In genomic region chr17:70794291-70794690, GRCm38 (mm10) we compare ENCODE assay signal across 9 mouse cellular contexts. TPM values are rescaled to one million over a fixed set of nuclear protein-coding genes. Genes with fewer than 3 reads are reported as not detected.
DNase-seq lines count a peak whose midpoint lies in the region; ATAC-seq lines count a peak whose summit lies in the region.
"Had no signal": no experiment of that assay in that cellular context is flagged by ENCODE, and none has a peak within 500 bp of the region (broad histone marks: within the 10 kb centered on the region; RNA-seq: fewer than 3 reads in every experiment).

No protein-coding gene starts in this region.

- ATAC-seq in frontal cortex, adult (ENCODE audit: low TSS enrichment): peak; percentile 82
- peak; percentile 78 for ATAC-seq in embryonic facial prominence, embryonic 12.5 days (ENCODE audit: insufficient number of reproducible peaks, insufficient read depth, low FRiP score, low TSS enrichment)
- peak; percentile 68; the same call in 1 of the 2 replicates for ATAC-seq in heart, embryonic 12.5 days (ENCODE audit: insufficient number of reproducible peaks, low FRiP score)
- ATAC-seq in neural tube, embryonic 12.5 days (ENCODE audit: low FRiP score, low read depth): peak; percentile 75
- no peak for ATAC-seq in erythroblast, adult 5-6 weeks (replicated peaks; ENCODE audit: low FRiP score, poor library complexity, severe bottlenecking)

- peak overlapping the region; percentile 21; the same call in 1 of the 2 replicates for H3K4me2 ChIP-seq in embryonic facial prominence, embryonic 12.5 days (replicated peaks)
- H3K4me2 ChIP-seq in heart, embryonic 12.5 days: peak overlapping the region; percentile 51
- peak overlapping the region; percentile 5 for H3K4me2 ChIP-seq in neural tube, embryonic 12.5 days (replicated peaks)

- WGBS in embryonic facial prominence, embryonic 12.5 days: 3% methylated on average over 7 of the region's 7 CpGs
- WGBS in heart, embryonic 12.5 days: 5% methylated on average over 7 of the region's 7 CpGs
- 13% methylated on average over 7 of the region's 7 CpGs for WGBS in neural tube, embryonic 12.5 days

- H3K4me3 ChIP-seq in embryonic facial prominence, embryonic 12.5 days: no peak overlapping the region
- H3K4me3 ChIP-seq in heart, embryonic 12.5 days: 0 out of 2 replicates have a peak overlapping the region, but pooled peaks have one; percentile 8
- no peak overlapping the region for H3K4me3 ChIP-seq in neural tube, embryonic 12.5 days
- H3K4me3 ChIP-seq: erythroblast, embryonic 14.5 days had no signal

- peaks cover 18% of the 10 kb centered on the region for H3K4me1 ChIP-seq in embryonic facial prominence, embryonic 12.5 days
- peaks cover 25% of the 10 kb centered on the region for H3K4me1 ChIP-seq in heart, embryonic 12.5 days (replicated peaks)
- peaks cover 10% of the 10 kb centered on the region for H3K4me1 ChIP-seq in neural tube, embryonic 12.5 days

- DNase-seq in frontal cortex, postnatal 25 days (ENCODE audit: low spot score in 2 of 2): no peak
- peak; percentile 42 to 48 for DNase-seq in layer of hippocampus, postnatal 14 days (ENCODE audit: low spot score in 2 of 2)
- no peak for DNase-seq in adrenal gland, postnatal 36 days

- no peaks in the 10 kb centered on the region for H3K27me3 ChIP-seq in embryonic facial prominence, embryonic 12.5 days
- H3K27me3 ChIP-seq in heart, embryonic 12.5 days (replicated peaks): no peaks in the 10 kb centered on the region
- H3K27me3 ChIP-seq in neural tube, embryonic 12.5 days (replicated peaks): no peaks in the 10 kb centered on the region

- H3K9me3 ChIP-seq in embryonic facial prominence, embryonic 12.5 days: no peaks in the 10 kb centered on the region
- no peaks in the 10 kb centered on the region for H3K9me3 ChIP-seq in heart, embryonic 12.5 days (replicated peaks)
- no peaks in the 10 kb centered on the region for H3K9me3 ChIP-seq in neural tube, embryonic 12.5 days

- no peak overlapping the region for H3K9ac ChIP-seq in embryonic facial prominence, embryonic 12.5 days
- no peak overlapping the region for H3K9ac ChIP-seq in heart, embryonic 12.5 days
- H3K9ac ChIP-seq in neural tube, embryonic 12.5 days: no peak overlapping the region

- peak overlapping the region; percentile 87 for H3K27ac ChIP-seq in embryonic facial prominence, embryonic 12.5 days
- peak overlapping the region; percentile 74 for H3K27ac ChIP-seq in heart, embryonic 12.5 days (ENCODE audit: poor library complexity, severe bottlenecking)
- H3K27ac ChIP-seq in neural tube, embryonic 12.5 days: no peak overlapping the region; the same call in 1 of the 2 replicates

- no peaks in the 10 kb centered on the region for H3K36me3 ChIP-seq in embryonic facial prominence, embryonic 12.5 days
- H3K36me3 ChIP-seq in heart, embryonic 12.5 days: no peaks in the 10 kb centered on the region
- no peaks in the 10 kb centered on the region for H3K36me3 ChIP-seq in neural tube, embryonic 12.5 days

RNA-seq across cellular contexts. Expression of gene Tgif1, which starts 59.1 kb away (rescaled TPM):
- polyA plus RNA-seq in embryonic facial prominence, embryonic 12.5 days (2016; fragmentation: Nextera tagmentation; extraction: Ambion mirVana): 113 and 126 TPM in 2 replicates
- polyA plus RNA-seq in heart, embryonic 12.5 days (2016; fragmentation: Nextera tagmentation; extraction: Ambion mirVana): 35.8 and 38.6 TPM in 2 replicates
- total RNA-seq in layer of hippocampus, postnatal 14 days (2021): 1 to 10 TPM; 2.3 to 3.1 TPM
- 52.7 and 57.2 TPM in 2 replicates for polyA plus RNA-seq in neural tube, embryonic 12.5 days (2016; fragmentation: Nextera tagmentation; extraction: Ambion mirVana)
- 10 to 100 TPM; 42.0 to 48.8 TPM for total RNA-seq in adrenal gland, postnatal 36 days (2021)
- 4.2 and 7.5 TPM in 2 replicates for total RNA-seq in erythroblast, adult 5-6 weeks (2015; ENCODE audit: low replicate concordance)
- 2.0 and 4.3 TPM in 2 replicates for total RNA-seq in erythroblast, adult 5-6 weeks (2017; ENCODE audit: low replicate concordance)

Comparison
In these comparisons a context has a peak if more than half of its experiments do, and no peak if none do; other contexts are left out.
1. DNase-seq: peak in layer of hippocampus, postnatal 14 days (2 of 2); none in frontal cortex, postnatal 25 days (0 of 2) and adrenal gland, postnatal 36 days (0 of 2).
2. RNA of gene Tgif1, which starts 59.1 kb away (total RNA-seq): 42.0 to 48.8 TPM in adrenal gland, postnatal 36 days; 2.0 to 7.5 TPM in erythroblast, adult 5-6 weeks and 2.3 to 3.1 TPM in layer of hippocampus, postnatal 14 days; every median in the first group is over 4 times any median in the second.
3. Peak in every context shown above with its lines, with median percentiles within 50 percentile points of each other: H3K4me2 ChIP-seq.